Mouse (Mus musculus): ENCODE measurements around the gene Hcn1.
A peak's percentile ranks its signal among the peaks of the same experiment; 100 is the strongest.

Hcn1 gene

DNA sequence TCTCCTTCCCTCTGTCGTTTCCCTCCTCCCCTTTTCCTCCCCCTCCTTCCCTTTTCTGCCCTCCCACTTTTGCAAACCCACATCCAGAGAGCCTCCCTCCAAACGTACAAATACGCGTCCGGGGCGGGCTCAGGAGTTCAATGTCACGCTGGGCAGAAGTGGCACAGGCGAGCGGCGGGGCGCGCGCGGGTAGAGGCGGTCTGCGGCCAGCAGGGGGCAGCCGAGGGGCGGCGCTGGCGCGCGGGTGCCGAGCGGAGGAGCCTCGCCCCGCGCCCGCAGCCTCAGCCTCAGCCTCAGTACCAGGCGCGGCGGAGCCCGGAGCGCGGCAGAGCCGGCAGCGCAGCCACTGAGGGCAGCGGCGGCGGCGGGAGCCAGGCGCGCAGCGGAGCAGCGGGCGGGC lies at the start of gene Hcn1:
Hcn1 (plus strand) TSS at position 140 of the 400 bp plus-strand sequence.
- peak; percentile 49 for DNase-seq (ENCODE audit: low spot score)

GRCm38 (mm10) chr13:117567251-117567650 lies 34.9 kb upstream of the Hcn1 start:
- DNase-seq (ENCODE audit: low spot score): no peak

DNA sequence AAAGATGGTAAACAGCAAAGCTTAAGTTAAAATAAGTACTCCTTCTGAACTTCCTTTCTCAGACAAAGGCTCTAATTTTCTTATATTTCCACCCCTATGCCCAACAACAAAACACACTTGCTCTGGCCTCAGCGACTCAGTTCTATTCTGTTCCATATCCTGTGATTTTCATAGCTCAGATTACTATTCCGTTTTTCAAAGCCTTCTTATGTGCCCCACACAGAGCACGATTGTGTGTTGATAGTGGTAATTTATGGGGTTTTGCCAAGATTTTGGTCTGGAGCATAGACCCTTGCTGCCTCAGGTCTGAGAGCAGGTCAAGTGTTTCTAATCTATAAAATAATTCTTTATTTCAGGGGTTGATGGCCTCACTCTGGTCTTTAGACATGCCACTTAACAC lies 30.4 kb upstream of the Hcn1 start:
- DNase-seq (ENCODE audit: low spot score): no peak

GRCm38 (mm10) chr13:117594494-117595182 lies 7.5 kb upstream of the Hcn1 start:
- DNase-seq (ENCODE audit: low spot score): no peak

DNA sequence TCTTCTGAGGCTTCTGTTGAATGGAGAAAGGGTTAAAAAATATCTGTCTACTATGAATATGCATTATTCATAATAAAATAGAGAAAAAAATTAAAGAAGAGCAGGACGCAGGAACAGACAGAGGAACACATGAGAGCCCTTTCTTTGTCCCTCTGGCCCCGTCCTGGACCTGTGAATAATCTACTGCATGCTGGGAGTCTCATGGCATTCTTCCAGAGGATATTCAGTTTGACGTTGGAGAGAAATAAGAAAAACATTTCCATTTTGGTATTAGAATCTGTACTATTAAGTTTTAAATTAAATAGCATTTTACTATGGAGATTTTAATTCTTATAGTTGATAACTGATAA lies 7.0 kb upstream of the Hcn1 start:
- no peak for DNase-seq (ENCODE audit: low spot score)

DNA sequence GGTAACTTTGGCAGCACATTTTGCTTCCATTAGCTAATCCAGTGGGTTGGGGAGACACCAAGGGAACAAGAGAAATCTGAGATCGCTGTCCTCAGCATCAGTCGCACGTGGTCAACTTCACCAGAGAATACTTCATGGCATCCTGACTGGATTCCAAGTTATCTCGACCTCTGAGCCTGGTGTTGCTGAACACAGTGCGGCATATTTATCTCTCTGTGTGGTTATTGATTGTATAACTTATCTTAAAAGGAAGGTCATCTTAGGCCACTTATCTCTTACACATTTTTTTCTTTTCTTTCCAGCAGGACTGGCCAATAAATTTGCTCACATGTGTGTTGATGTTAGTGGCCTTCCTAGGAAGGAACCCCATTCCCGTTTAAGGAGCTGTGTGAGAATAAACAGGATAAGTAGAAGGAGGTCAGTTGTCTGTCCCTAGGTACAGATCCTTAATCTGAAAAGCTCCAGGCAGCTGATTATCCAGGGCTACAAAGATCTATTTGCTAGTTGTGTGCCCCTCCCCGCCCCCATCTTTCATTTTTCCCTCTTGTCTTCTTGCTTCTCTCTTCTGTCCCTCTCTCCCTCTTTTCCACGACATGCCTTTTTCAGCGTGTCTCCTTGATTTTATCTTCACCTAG lies 672 bp upstream of the Hcn1 start:
- DNase-seq (ENCODE audit: low spot score): peak; percentile 4

- DNase-seq (ENCODE audit: low spot score): no peak
These were observed 668 bp downstream of the Hcn1 start for GRCm38 (mm10) chr13:117602617-117603358.

DNA sequence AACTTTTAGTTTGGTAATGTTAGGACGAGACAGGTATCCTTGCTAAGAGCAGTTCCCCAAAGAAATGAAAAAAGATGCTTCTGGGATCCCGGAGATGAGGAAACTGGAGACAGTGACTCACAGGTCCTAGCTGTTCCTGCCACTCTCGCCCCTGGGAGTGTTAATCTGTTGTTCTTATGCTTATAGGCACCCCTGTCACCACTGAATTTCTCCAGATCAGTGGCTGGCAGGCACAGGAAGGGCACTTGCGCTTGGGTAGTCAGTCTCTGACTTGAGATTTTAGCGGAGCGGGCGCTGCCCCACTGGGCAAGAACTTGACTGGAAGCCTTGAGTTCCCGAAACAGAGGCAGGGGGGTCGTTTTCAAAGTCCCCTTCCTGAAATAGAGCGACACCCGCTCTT lies 1.3 kb downstream of the Hcn1 start:
- no peak for DNase-seq (ENCODE audit: low spot score)

DNA sequence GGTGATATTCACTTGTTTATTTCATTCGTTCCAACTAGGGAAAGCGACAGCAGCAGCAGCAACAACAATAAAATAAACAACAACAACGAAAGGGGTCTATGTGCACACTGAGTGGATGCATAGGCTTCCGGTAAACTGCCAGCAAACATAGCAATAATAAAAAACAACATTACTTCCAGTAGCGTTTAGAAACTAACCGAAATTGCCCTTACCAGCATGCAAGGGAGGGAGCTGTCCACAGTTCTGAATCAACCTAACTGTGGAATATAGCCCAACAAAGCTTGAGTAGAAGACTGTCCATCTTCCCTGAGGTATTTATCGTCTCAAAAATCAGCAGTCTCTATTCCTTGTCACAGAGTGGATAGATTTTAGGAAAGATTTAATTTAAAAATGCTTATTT lies 2.0 kb downstream of the Hcn1 start:
- no peak for DNase-seq (ENCODE audit: low spot score)

DNA sequence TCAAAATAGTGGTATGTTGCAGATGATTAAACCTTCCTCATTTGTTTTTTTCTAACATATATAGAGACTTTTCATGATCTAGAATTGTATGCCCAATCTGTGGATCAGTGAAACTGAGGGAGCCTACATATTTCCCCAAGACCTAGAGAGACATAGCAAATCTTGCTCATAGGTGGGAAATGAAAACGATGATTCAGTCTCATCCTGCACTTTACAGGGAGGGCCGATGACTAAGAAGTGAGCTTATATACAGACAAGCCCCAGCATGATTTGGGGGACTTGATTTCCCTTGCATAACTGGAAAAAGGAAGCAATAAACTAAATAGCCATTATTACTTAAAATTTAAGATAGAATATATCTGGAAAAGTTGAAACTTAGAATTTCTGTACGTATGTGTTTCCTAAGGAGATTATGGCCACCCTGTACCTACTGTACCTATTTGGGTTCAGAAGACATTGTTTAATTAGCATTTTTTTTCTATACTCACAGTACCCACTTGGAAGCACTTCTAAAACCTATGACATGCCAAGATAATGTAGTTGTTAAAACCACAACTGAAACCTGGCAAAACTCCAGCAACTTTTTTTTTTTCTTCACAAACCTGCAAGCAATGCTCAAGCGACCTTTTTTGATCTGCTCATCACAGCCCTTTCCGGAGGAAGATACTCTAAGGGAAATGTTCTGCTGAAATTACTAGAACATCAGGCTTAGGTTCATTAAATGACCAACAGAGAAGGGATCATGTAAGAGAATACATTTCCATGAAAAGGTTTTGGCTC lies 3.0 kb downstream of the Hcn1 start:
- no peak for DNase-seq (ENCODE audit: low spot score)

DNA sequence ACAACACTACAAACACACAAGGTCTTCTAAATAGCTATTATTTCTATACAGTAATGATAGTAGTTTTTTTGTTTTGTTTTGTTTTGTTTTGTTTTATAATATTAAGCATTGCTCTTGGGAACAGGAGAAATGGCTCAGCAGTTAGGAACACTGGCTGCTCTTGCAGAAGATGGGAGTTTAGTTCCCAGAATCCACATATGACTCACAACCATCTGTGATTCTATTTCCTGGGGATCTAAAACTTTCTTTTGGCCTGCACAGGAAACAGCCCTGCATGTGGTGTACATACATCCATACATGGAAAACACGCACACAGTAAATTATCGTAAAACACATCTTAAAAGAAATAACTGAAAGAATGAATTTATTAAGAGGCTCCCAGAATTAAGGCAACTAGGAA lies 9.8 kb downstream of the Hcn1 start:
- no peak for DNase-seq (ENCODE audit: low spot score)

GRCm38 (mm10) chr13:117619544-117619943 lies 17.4 kb downstream of the Hcn1 start:
- no peak for DNase-seq (ENCODE audit: low spot score)

GRCm38 (mm10) chr13:117657501-117657900 lies 55.4 kb downstream of the Hcn1 start:
- DNase-seq (ENCODE audit: low spot score): no peak

GRCm38 (mm10) chr13:117658414-117659175 lies 56.5 kb downstream of the Hcn1 start:
- no peak for DNase-seq (ENCODE audit: low spot score)

GRCm38 (mm10) chr13:117659511-117659910 lies 57.4 kb downstream of the Hcn1 start:
- no peak for DNase-seq (ENCODE audit: low spot score)

- no peak for DNase-seq (ENCODE audit: low spot score)
These were observed 60.5 kb downstream of the Hcn1 start for GRCm38 (mm10) chr13:117662661-117663060.

DNA sequence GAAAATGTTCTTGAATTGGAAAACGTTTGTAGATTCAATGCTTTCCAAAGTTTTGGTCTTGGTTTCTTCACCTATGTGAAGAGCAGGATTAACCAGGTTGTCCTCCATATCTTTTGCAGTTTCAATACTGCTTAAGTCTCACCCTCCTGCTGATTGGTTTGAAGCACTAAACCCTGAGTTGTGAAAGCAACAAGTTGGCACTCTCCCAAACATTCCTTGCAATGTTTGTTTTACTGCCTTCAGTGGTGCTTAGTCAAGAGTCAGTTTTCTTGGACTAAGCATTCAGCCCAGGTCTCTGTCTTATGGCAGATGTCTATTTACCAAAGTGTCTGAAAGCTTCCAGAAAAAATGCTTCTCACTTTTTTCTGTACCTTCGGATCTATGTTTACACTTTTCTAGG lies 67.2 kb downstream of the Hcn1 start:
- DNase-seq (ENCODE audit: low spot score): no peak

DNA sequence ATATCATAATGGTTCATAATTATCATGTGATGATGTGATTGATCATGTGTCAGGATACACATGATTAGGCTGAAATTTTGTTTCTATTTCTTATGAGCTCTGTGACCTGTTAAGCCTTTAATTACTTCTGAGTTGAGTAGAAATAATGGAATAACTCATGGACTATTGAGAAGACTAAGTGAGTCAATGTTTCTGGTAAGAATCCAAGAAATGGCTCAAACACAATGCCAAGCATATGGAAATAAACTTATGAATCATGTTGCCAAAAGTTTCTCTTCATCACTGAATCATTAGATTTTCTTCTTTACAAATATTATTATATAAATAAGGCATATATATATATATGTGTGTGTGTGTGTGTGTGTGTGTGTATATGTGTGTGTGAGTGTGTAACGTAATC lies 69.7 kb downstream of the Hcn1 start:
- DNase-seq (ENCODE audit: low spot score): no peak

- DNase-seq (ENCODE audit: low spot score): no peak
These were observed 74.3 kb downstream of the Hcn1 start for GRCm38 (mm10) chr13:117676418-117676817.

- no peak for DNase-seq (ENCODE audit: low spot score)
These were observed 85.5 kb downstream of the Hcn1 start for GRCm38 (mm10) chr13:117687670-117688069.

DNA sequence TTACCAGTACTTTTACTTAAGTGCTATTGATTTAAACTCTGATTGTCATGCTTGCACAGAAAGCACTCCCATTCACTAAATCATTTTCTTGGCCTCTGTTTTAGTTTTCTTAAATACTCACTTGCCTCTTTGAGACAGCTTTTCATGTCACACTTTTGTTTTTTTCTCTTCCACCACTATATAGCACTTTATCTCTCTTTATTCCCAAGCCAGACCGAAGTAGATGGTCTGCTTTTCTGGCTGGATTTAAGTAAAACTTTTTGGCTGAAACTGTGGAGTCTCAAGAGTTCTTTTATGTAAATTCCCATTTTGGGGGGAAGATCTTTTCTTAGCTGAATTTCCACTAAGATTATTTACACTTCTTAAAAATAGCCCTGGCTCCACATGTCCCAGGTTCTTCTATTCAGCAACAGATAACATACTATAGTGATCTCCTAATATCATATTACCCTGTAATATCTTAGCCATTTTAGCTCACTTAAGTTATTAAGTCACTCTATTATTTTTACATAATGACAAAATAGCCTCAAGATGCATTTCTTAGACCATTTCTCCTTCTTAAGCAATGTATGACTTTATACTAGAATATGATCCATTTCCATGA lies 92.7 kb downstream of the Hcn1 start:
- DNase-seq (ENCODE audit: low spot score): no peak
